Mouse (Mus musculus): ENCODE measurements at regions not wholly inside any gene's neighbourhood (a gene's known extent, or its start where the extent isn't known, plus 50 kb on each side); places are given as distances from the start of the nearest gene placed in this dataset.

DNA sequence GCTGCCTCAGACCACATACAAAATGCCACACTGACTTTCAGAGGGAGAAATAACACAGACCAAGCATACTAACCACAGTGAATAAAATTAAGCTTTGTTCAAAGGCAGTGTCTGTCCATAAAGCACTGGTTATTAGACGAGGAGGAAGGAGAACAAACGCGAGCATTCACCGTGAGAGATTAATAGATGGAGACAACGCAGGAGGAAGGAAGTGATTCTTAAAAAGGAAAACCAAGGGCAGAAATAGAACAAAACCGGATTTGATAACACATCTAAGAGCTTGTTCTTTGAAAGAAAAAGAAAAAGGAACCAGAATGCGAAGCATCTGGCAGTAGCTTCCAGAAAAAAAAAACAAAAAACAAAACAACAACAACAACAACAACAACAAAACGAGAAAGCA lies 86.3 kb upstream of the Irs2 start:
- DNase-seq (ENCODE audit: low spot score in 2 of 2): no peak

DNA sequence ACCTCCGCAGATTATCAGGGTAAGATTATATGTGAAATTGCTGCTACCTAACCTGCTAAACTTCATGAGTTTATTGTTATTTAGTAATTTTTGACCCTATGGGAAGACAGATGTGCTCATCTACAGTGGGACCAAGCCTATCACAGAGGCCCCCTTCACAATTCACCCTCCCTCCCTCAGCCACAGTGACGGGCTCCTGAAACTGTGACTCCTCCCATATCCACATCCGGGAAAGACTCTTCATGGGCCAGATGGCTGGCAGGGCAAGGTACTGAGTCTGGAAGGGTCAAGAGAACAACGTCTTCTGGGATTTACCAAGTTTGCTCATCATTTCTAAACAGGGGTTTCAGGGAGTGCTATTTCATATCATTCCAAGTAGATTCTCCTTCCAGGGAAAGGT lies 84.1 kb upstream of the Irs2 start:
- DNase-seq (ENCODE audit: low spot score in 2 of 2): no peak

DNA sequence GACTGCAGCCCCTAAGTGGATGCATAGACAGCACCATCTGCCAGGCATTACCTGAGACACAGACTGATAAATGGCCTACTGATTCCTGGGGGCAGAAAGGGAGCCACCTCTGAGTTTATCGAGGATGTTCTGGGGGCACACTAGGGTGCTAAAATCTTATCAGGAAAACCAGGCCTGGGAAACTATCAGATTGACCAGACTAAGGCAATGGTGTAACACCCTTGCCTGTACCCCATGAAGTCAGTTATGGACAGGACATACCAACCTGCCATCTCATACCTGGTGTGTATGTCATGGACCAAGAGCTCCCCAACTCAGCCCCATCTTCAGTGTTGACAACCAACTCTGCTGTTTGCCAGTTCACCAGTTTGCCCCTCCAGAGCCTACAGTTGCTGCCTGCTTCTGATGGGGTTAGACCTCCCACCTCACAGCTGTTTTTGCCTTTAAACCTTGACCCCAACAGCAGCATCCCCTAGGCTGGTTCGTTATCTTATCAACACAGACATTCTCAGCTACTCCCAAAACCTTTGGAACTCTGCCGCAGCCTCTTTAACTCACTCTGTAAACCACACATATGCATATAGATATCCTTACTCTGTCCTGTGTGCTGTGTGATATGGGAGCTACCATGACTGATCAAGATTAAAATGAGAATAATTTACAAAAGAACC lies 83.6 kb upstream of the Irs2 start:
- no peak for DNase-seq (ENCODE audit: low spot score in 2 of 2)

GRCm38 (mm10) chr8:11088946-11089665 lies 80.8 kb upstream of the Irs2 start:
- no peak for DNase-seq (ENCODE audit: low spot score in 2 of 2)

GRCm38 (mm10) chr8:11085244-11085643 lies 77.0 kb upstream of the Irs2 start:
- no peak for DNase-seq (ENCODE audit: low spot score in 2 of 2)

GRCm38 (mm10) chr8:11084051-11084533 lies 75.8 kb upstream of the Irs2 start:
- DNase-seq (ENCODE audit: low spot score in 2 of 2): no peak

DNA sequence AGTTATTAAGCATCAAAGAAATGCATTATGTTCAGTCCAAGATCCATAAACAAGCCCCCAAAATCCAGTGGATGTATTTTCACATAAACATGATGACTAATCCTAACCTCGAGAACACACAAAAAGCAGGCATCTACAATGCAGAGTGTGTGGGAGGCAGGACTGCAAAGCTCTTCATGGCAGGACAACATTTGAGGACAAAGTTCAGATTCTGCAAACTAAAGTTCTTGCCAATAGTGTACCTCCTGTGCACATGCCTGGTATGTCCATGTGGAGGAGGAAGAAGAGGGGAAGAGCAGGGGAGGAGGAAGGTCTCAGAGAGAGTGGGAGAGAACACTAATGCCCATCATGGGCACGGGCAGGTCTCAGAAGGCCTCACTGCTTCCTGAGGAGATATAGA lies 72.6 kb upstream of the Irs2 start:
- DNase-seq (ENCODE audit: low spot score in 2 of 2): no peak

DNA sequence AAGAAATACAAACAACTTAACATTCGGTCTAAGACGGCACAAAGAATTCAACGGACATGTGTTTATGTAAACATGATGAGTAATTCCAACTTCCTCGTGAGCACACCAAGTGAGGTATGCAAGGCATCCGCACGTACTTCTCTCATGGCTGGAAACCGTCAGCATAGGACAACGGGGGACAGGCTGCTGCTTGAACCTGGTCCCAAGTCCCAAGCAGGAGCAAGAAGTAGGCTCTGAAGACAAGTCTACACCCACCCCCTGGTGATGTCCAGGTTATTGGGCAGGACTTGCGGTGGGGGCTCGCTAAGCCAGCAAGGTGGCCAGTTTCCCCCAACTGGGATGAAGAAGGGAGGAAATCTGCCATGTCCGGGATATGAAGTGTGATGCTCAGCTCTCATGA lies 71.5 kb upstream of the Irs2 start:
- DNase-seq (ENCODE audit: low spot score in 2 of 2): no peak

DNA sequence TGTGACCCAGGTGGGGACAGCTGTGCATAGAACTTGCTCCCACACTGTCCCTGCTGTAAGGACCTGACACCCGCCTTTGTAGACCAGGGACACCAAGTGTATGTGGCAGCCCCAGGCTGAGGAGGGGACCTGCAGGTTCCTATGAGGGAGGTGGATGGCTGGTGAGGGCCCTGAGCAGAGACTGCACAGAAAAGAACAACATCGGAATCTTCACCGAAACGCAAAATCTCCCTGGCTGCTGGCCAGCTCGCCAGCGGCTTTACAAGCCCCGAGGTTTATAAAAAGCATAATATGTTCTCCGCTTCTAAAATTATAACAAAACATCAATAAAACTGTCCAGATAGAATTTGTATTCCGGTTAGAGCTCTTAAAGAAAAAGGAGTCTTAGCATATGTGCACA lies 68.9 kb upstream of the Irs2 start:
- DNase-seq (ENCODE audit: low spot score in 2 of 2): no peak

- DNase-seq (ENCODE audit: low spot score in 2 of 2): no peak
Measured at GRCm38 (mm10) chr8:11071162-11071561, 62.9 kb upstream of the Irs2 start.

DNA sequence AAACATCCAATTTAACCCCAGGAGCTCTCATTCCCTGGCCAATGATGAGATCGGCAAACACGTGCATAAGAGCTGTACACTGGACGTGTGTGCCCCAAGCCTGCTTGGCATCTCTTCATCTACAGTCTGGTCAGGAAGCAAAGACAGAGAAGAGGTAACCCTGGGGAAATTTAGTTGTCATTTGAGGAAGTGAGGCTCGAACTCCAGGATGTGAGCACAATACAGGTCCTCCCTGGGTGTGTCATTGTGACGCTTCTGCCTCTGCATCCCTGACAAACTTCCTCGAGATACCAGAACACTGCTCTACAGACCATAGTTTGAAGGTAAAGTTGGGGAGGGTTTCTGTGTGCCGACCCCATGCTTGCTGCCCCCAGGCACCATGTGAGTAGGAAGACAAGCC lies 59.2 kb upstream of the Irs2 start:
- no peak for DNase-seq (ENCODE audit: low spot score in 2 of 2)

GRCm38 (mm10) chr8:11065990-11066389 lies 57.7 kb upstream of the Irs2 start:
- DNase-seq (ENCODE audit: low spot score in 2 of 2): no peak

DNA sequence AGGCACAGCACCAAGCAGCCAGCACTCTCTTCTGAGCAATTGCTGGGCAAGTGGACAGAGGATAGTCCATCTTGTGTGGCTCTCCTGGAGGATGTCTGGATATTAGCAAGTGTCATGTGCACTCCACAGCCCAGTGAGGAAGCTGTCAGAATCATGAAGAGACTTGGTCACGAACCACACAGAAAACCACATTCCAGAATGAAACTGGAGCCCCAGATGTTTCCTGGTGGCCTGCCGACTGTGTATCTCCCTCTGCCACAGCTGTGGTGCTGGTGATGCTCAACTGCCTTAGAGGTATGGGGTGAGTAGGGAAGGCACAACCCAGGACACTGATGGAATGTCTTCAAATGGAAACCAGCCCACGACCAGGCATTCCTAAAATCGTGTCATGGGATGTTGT lies 57.0 kb upstream of the Irs2 start:
- DNase-seq (ENCODE audit: low spot score in 2 of 2): no peak

- DNase-seq (ENCODE audit: low spot score in 2 of 2): no peak
Measured at GRCm38 (mm10) chr8:11063058-11063457, 54.8 kb upstream of the Irs2 start.

GRCm38 (mm10) chr8:11062348-11062946 lies 54.2 kb upstream of the Irs2 start:
- DNase-seq (ENCODE audit: low spot score in 2 of 2): no peak

GRCm38 (mm10) chr8:11061711-11062110 lies 53.5 kb upstream of the Irs2 start:
- DNase-seq (ENCODE audit: low spot score in 2 of 2): no peak

GRCm38 (mm10) chr8:11060604-11061003 lies 52.3 kb upstream of the Irs2 start:
- no peak for DNase-seq (ENCODE audit: low spot score in 2 of 2)

GRCm38 (mm10) chr8:11058392-11058791 lies 50.1 kb upstream of the Irs2 start:
- no peak for DNase-seq (ENCODE audit: low spot score in 2 of 2)
